Mouse (Mus musculus) right cerebral cortex, adult 2 months (tissue): Measurements from ENCODE around the gene Plch2.
"Not testable (repeated sequence)": the region's sequence is repeated elsewhere in the genome, so short reads cannot be mapped to it uniquely, and the experiment has no call there.

Experiments
- DNase-seq, 2 experiments: peaks; one replicate each; pipeline ENCODE4 v3.0.0; 2021 to 2022; ENCODE audit warnings: low spot score in 2 of 2

Plch2 gene

DNA sequence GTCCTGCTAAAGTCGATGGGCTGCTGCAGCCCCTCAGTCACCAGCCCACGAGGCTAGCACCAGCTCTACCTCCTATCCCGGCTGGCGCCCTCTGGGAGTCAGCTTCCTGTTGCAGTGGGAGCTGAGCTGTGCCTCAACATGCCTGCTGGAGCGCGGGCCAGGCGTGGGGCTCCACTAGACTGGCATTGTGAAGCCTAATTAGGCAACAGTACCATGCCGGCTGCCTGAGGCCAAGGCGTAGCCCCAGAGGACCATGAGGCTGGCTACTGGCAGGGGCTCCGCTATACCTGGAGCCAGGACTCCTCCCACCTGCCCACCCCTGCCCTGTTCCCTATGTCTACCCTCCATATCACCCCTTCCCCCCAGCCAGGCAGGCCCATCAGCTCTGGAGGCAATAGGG, at the start of gene Plch2:
Gene Plch2 (minus strand): TSS at position 61 of the 400 bp plus-strand sequence.
- DNase-seq, result no peak

DNA sequence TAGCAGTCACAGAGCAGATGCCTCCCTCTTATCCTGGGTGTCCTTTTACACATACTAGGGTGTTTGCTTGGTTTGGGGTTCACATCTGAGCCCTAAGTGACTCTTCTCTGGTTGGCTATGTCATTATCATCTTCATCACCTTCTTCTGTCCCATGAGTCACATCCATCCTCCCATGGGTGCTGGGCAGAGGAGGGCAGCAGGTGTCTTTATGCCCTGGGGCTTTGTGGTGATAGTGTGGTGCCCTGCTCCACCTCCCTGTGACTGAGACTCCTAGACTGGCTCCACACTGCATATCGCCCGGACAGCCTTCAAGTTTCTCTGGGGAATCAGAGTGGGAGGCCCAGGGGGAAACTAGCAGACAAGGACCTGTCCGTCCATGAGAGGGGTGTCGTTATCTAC, 42.0 kb upstream of the Plch2 start:
- no peak for DNase-seq

- DNase-seq, result no peak
Observed at GRCm38 (mm10) chr4:155097452-155097851, 40.9 kb upstream of the Plch2 start.

GRCm38 (mm10) chr4:155095967-155096366, 39.4 kb upstream of the Plch2 start:
- no peak for DNase-seq

DNA sequence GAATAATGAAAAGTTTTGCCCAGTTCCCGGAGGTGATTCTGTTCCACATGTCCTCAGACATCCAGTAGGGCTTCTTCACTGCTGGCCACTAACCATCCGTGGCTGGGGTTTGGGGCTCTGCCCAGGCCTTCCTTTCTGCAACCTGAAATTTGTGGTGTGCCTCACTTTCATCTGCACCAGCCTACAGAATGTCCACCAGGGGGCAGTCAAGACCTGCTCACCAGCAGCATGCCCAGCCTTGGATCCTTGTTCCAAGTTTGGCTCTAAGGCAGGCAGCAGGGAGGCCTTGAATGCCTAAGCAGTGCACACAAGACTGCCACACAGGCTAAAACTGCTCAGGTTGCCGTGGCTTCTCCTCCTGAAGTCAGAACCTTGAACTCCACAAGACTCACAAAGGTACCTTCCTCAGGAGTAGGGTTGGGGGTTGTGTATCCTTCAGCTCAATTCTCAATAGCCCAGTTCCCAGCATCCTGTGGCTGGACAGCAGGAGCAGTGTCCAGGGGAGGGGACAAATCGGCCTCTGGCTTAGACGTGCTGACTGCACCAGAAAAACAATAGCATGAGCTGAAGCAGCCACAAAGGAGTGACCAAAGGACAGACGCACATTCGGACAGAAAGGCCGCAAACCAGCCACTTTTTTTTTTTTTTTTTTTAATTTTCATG, 38.8 kb upstream of the Plch2 start:
- DNase-seq, result peak; percentile 86 to 88

DNA sequence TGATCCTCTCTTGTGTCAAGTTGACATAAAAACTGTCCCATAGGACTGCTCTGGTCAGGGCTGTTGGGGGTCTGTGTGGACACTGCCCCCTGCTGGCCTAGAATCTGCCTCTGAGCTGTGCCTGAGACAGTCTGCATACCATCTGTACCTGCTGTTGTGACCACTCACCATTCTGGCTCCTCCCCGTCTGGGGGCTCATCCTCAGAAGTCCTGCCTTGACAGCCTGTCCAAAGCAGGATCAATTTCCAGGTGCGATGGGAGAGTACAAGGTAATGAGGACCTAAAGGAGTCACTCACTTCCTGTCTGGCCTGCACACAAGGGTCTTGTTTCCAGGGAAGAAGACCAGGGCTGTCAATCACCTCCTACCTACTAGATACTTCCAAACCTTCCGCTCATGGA, 38.0 kb upstream of the Plch2 start:
- peak; percentile 46 to 47 for DNase-seq

DNA sequence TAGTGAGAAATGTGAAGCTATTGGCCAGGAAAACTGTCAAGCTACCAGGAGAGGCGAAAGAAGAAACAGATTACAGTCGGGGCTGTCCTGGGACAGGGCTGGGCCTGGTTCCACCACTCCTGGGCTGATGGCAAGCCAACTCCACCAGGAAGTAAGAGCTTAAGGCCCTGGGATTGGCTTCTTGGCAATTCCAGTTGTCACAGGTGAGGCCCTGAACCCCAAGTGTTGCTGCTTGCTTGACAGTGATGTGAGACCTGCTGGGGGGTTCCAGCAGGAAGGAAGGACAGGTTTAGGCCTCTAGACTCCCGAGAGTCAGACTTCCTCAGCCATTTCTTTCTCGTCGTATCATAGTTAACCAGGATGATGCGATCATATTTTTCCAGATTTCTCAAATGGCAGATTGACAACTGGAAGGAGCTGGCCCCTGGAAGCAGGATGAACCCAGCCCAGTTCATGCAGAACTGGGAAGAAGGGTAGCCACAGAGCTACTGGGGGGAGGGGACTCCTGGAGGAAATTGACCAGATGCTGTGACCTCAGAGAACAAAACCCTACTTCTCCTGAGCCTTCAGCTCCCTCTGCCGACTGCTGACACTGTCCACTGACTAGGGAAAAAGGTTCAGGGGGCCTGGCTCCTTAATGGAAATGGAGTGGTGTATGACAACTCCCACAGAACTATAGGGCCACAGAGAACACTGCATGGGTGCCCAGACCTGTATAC, 37.0 kb upstream of the Plch2 start:
- DNase-seq, result no peak

DNA sequence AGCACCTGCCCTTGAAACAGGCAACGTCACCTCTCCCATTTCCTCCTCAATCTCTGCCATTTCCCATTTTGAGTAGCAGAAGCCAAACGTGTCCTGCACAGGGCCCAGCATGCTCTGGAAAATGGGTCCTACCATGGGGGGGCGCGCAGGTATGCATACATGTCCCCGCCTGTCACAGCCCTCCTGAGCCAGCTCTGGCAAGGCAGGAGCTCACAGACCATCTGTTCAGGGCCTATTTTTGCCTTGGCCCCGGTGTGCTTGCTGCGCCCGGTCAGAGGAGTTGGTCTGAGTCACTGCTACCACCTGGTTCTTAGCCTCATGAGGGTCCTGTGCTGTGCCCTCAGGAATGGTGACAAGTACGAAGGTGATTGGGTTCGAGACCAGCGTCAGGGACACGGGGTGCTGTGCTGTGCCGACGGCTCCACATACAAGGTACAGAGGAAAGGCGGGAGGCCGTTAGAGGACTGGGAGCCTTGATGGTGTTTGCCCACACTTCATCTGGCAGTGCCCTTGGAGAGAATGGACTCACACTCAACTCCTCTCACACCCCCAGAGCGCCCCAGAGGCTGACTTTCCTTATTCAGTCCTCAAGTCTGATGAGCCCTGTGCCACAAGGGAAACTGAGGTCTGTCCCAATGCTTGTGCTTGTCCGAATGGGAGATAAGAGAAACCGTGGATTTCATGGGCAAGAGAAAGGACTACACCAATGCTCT, 36.3 kb upstream of the Plch2 start:
- DNase-seq, result no peak

- DNase-seq, result no peak
Observed at GRCm38 (mm10) chr4:155090688-155091449, 34.3 kb upstream of the Plch2 start.

- DNase-seq, result no peak
Observed at GRCm38 (mm10) chr4:155090147-155090546, 33.6 kb upstream of the Plch2 start.

DNA sequence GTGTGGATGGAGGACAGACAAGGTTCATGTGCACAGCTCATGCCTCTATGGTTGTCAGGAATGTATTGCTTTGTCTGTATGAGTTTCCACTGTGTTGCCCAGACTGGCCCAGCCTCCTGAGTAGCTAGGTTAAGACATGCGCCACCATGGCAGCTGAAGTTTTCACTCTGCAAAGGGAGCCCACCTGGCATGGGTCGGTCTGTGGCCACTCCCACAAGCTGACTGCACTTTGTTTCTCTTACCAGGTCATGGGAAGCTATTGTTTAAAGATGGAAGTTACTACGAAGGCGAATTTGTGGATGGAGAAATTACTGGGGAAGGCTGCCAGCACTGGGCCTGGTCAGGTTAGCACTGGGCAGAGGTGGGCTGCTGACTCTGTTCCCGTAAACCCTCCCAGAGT, 32.7 kb upstream of the Plch2 start:
- DNase-seq, result no peak

GRCm38 (mm10) chr4:155086108-155087024, 29.8 kb upstream of the Plch2 start, which contains the start of the genes Rer1 and Morn1:
Rer1 (minus strand) TSS chr4:155086382.
Morn1 (plus strand) TSS chr4:155086577.
- peak; percentile 100 for DNase-seq

DNA sequence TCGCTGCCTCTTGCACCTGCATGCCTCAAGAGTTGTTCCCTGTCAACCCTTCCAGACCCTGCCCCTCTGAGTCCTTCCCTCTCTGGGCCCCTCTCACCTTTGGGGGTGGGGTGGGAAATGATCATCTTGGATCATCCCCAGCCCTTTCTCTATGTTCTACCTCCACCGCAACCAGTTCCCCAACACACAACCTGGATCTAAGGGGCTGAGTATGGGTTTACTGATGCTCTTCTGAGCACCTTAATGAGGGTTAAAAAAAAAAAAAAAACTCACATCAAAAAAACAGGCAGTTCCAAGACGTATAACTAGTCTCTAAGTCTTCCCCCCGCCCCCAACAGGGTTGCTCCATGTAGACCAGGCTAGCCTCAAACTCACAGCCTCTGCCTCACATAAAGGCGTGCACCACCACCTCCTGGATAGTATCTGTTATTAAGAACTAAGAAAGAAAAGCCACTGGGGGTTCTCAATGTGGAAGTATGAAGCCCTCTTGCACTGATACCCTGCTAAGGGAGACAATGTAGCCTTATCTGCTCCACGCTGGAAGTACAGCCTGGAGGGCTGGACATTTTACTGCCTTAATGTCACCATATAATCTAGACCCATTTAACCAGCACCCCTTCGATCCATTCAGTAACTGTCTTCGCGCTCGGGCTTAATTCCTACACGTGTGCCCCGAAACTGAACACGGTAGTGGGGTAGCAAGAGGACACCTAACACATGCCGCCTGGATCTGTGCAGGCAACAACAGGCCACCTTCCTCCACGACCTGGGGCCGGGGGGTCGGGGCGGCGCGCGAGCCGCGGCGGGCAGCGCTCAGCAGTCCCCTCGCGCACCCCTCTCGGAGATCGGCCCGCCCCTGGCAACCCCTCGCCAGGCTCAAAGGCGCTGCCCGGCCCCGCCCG, 28.9 kb upstream of the Plch2 start:
- DNase-seq, result no peak

DNA sequence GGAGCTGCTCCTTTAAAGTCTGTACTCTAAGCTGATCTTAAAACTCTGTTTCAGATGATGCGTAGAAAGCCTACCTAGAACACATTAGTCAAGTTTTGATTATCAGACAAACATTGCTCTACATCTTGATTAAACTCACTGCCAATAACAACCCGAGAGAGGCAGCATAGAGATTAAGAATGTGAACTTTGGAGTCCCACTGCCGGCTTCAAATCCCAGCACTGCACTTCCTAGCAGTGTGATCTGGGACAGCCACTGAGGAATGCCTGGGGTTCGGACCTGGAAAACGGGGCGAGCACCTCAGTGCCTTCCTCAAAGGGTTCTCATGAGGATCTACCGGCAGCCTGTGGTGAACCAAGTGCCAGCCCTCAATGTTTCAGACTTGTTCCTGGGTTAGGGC, 27.8 kb upstream of the Plch2 start:
- no peak for DNase-seq

DNA sequence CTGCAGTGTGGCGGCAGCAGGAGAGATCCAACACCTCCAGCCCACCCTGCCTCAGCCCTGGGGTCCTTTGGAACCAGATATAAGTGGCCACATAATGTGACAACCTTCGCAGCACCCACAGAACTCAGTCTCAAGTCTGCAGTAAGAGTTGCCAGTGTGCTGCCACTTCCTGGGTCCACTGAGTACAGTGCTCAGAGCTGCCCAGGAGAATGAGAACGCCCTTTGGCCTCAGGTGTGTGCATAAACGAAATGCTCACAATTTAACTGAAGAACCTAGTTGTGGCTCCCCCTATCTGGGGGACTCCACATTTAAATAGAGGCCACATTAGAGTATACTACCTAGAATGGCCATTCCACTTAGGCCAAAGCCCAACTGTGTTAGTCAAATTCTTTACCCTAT, 27.0 kb upstream of the Plch2 start:
- DNase-seq, result no peak

DNA sequence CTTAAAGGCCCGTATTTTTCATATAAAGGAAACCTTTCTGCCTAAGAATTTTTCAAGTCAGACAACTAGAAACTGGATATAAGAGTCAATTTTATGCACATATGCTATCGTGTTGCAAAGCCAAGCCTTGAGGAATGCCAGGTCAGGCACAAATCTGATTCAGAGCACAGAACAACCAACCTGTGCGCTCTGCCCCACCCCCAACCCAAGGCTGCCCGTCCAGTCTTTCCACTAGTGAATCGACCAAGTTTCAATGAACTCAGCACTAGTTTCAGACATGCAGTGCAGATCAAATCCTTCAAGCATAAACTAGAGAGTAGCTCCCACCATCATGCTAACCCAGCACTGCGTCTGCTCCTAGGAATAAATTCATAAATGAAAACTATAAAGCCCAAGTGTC, 23.1 kb upstream of the Plch2 start:
- DNase-seq, result no peak

- not testable (repeated sequence) for DNase-seq
Observed at GRCm38 (mm10) chr4:155078808-155079207, 22.2 kb upstream of the Plch2 start.

DNA sequence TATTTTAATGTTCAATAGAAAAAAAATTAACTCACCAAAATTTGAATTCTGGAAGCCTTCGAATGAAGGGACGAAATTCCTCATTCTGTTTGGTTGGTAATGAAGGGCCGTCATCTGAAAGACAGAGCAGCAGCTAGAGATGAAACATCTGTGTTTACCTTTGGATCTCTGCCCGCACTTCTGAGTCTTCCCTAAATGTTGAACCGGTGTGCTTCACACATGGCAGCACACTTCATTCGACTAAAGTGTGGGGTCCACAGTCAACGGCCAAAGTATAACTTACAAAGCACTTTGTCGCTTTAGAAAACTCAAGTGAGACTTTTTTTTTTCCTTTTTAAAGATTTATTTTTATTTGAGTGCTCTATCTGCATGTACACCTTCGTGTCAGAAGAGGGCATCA, 20.1 kb upstream of the Plch2 start:
- DNase-seq, result no peak

- DNase-seq, result no peak
Observed at GRCm38 (mm10) chr4:155075813-155076212, 19.2 kb upstream of the Plch2 start.

- no peak for DNase-seq
Observed at GRCm38 (mm10) chr4:155075137-155075536, 18.6 kb upstream of the Plch2 start.
